Mouse (Mus musculus) embryonic facial prominence, embryonic 14.5 days (tissue): ENCODE measurements around the gene Tnfrsf26. TPM values are rescaled to one million over a fixed set of nuclear protein-coding genes. Genes with fewer than 3 reads are reported as not detected.

Experiments
- ATAC-seq: fragments of 200-750 bp; cut with Nextera tagmentation; 2 replicates; pipeline ENCODE4 v1.8.0; 2017; ENCODE audit warnings: low read depth, moderate number of reproducible peaks, moderate TSS enrichment
- DNase-seq: peaks from one replicate; pipeline ENCODE4 v3.0.0-alpha.2; 2015; ENCODE audit warnings: low spot score
- H3K27ac ChIP-seq: fragments of 300-500 bp; sonication (generic); replicated peaks from 2 replicates; pipeline ENCODE4 v1.5.1; 2014; ENCODE audit warnings: low read depth, mild to moderate bottlenecking, low read length, moderate library complexity
- H3K27me3 ChIP-seq: fragments of 300-500 bp; sonication (generic); replicated peaks from 2 replicates; pipeline ENCODE4 v1.6.1; 2014; ENCODE audit warnings: low read length; ENCODE audit not compliant: control insufficient read depth, insufficient read depth
- H3K36me3 ChIP-seq: fragments of 300-500 bp; sonication (generic); 2 replicates; pipeline ENCODE4 v1.6.1; 2014; ENCODE audit warnings: low read length, mixed read lengths; ENCODE audit not compliant: control insufficient read depth, insufficient read depth
- H3K4me1 ChIP-seq: fragments of 300-500 bp; sonication (generic); 2 replicates; pipeline ENCODE4 v1.6.1; 2014; ENCODE audit warnings: antibody characterized with exemption, low read length; ENCODE audit not compliant: control insufficient read depth, insufficient read depth
- H3K4me2 ChIP-seq: fragments of 300-500 bp; sonication (generic); 2 replicates; pipeline ENCODE4 v1.6.1; 2014; ENCODE audit warnings: low read depth, mild to moderate bottlenecking, low read length, moderate library complexity, mixed read lengths
- H3K4me3 ChIP-seq: fragments of 300-500 bp; sonication (generic); 2 replicates; pipeline ENCODE4 v1.5.1; 2014; ENCODE audit warnings: low read depth, mild to moderate bottlenecking, low read length
- H3K9ac ChIP-seq: fragments of 300-500 bp; sonication (generic); 2 replicates; pipeline ENCODE4 v1.6.1; 2014; ENCODE audit warnings: low read depth, mild to moderate bottlenecking, low read length, moderate library complexity, mixed read lengths
- H3K9me3 ChIP-seq: fragments of 300-500 bp; sonication (generic); 2 replicates; pipeline ENCODE4 v1.6.1; 2016; ENCODE audit warnings: low read length; ENCODE audit not compliant: control insufficient read depth
- WGBS: fragments of 180-500 bp; shearing (Covaris S2); extraction: QIAGEN DNeasy Blood & Tissue Kit; methylation state at CpG from one replicate; pipeline ENCODE4 v1.1.7; 2014; 5-methylcytosine and 5-hydroxymethylcytosine counted together
- microRNA-seq: library from miRNA; unstranded; fragments of <30 nt; microRNA quantifications from one replicate; pipeline ENCODE4, GENCODE M21; 2016; ENCODE audit warnings: borderline number of aligned reads
- polyA plus RNA-seq: library from polyadenylated mRNA; unstranded; fragments of >200 nt; fragmentation: Nextera tagmentation; extraction: Ambion mirVana; gene quantifications from 2 replicates; pipeline ENCODE4 v1.2.1, GENCODE M21; 2014

Tnfrsf26 gene
- polyA plus RNA-seq, 1 experiment from 2014 or later: 0.53 TPM

DNA sequence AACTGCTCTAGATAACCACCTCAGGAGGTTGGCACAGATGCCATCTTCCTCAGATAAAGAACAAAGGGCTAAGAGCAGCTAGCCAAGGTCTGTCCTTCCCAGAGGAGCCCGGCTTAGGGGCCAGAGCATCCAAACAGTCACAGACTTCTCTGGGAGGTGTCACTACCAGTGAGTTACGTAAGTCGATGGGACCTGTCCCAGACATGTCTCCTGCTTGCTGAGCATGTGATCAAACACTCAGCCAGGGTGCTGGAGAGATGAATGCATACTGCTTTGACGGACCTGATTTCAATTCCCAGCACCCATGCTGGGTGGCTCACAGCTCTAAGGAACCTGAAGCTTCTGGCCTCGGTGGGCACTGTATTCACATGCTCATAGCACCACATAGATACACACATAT is 40.9 kb downstream of the Tnfrsf26 start:
- Histone ChIP-seq H3K27ac (no peak overlapping the region), H3K36me3 (peaks cover 74% of the 10 kb centered on the region), H3K27me3 (no peaks in the 10 kb centered on the region), H3K9ac (no peak overlapping the region), H3K4me2 (no peak overlapping the region), H3K4me1 (no peaks in the 10 kb centered on the region), H3K4me3 (no peak overlapping the region), H3K9me3 (no peaks in the 10 kb centered on the region)
- 82% methylated on average over 5 of the region's 5 CpGs for WGBS
- no peak for DNase-seq
- ATAC-seq: no peak

DNA sequence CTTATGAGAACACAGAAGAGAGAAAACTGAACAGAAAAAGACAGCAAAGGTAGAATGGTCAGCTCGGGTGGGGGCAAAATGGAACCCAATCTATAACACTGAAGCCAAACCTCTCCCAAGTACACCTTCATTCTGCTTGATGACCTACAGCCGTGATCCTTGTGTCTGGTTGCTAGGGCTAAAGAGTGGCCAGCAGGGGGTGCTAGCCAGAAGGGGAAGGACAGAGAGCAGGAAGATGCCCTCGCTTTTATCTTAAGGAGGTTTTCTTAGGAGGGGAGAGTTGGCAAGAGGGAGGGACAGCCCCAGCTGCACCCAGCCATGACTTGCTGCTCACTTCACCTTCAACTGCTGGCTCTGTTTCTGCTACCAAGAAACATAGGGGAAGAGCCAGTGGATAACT is 44.6 kb downstream of the Tnfrsf26 start:
- WGBS: 26% methylated on average over 3 of the region's 3 CpGs
- no peaks in the 10 kb centered on the region for H3K4me1 ChIP-seq
- no peak overlapping the region for H3K9ac ChIP-seq
- no peaks in the 10 kb centered on the region for H3K9me3 ChIP-seq
- H3K4me2 ChIP-seq: no peak overlapping the region
- H3K27ac ChIP-seq: no peak overlapping the region
- H3K4me3 ChIP-seq: no peak overlapping the region
- ATAC-seq (no peak), DNase-seq (peak; percentile 37)
- peaks cover 83% of the 10 kb centered on the region for H3K36me3 ChIP-seq
- no peaks in the 10 kb centered on the region for H3K27me3 ChIP-seq

DNA sequence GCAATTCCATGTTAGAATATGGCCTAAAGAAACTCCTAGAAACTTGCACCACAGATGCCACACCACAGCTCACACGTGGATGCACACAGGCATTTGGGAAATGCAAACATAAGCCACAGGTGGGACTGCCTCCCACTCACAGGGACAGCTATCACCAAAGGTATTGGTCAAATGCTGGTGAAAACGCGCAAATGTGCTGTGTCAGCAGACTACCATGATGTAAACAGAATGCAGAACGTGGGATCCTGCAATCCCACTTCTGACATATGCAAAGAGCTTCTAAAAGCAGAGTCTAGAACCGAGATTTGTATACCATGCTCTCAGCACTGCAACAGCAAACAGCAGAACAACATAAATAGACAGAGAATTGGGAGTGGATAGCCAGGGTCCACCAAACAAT is 45.5 kb downstream of the Tnfrsf26 start:
- ATAC-seq: no peak
- Histone ChIP-seq H3K27ac (no peak overlapping the region), H3K36me3 (peaks cover 84% of the 10 kb centered on the region), H3K9me3 (no peaks in the 10 kb centered on the region), H3K27me3 (no peaks in the 10 kb centered on the region), H3K4me3 (no peak overlapping the region), H3K9ac (no peak overlapping the region), H3K4me2 (no peak overlapping the region), H3K4me1 (no peaks in the 10 kb centered on the region)
- no peak for DNase-seq
- WGBS: 92% methylated on average over 5 of the region's 5 CpGs

DNA sequence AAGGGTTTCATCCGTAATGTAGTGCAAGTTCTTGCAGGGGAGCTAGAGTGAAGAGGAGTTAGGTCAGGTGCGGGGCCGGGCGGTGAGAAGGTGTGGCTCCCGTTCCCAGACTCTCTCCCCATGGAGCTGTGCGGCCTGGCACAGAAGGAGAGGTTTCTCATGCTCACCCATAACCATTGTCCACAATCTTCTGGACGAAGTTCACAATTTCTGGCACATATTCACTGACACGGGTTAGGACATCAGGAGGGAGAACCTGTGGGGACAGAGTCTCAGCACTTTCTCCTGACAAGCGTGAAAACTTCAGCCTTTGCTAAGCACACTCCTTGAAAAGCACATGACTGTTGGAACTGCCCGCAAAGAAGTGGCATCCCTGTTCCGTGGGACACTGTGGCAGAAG is 52.8 kb downstream of the Tnfrsf26 start:
- H3K4me2 ChIP-seq: no peak overlapping the region
- DNase-seq (no peak), ATAC-seq (no peak)
- no peaks in the 10 kb centered on the region for H3K27me3 ChIP-seq
- H3K9ac ChIP-seq: no peak overlapping the region
- WGBS: 90% methylated on average over 11 of the region's 11 CpGs
- no peak overlapping the region for H3K4me3 ChIP-seq
- H3K9me3 ChIP-seq: no peaks in the 10 kb centered on the region
- no peak overlapping the region for H3K27ac ChIP-seq
- peaks cover 92% of the 10 kb centered on the region for H3K36me3 ChIP-seq
- no peaks in the 10 kb centered on the region for H3K4me1 ChIP-seq

DNA sequence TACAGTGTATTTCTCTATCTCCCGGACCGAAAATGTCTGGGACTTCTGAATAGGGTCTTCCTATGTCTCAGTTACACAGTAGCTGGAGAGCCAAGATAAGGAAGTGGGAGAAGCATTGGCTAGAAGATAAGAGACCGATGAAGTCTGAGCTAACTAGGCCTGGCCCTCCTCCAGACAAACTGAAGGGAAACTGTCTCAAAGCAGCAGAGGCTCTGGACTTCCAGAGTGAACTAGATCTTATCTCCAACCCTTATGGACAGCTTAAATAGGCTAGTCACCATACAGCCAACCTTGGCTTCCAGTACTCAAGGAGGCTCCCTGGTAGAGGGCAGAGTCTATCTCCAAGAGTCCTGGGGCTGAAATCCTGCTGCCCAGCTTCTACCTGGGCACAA is 62.9 kb downstream of the Tnfrsf26 start:
- DNase-seq: no peak
- 91% methylated on average over 3 of the region's 3 CpGs for WGBS
- H3K27ac ChIP-seq: no peak overlapping the region
- ATAC-seq: no peak
- no peak overlapping the region for H3K4me3 ChIP-seq
- peaks cover 96% of the 10 kb centered on the region for H3K36me3 ChIP-seq
- no peaks in the 10 kb centered on the region for H3K4me1 ChIP-seq
- H3K27me3 ChIP-seq: no peaks in the 10 kb centered on the region
- H3K9ac ChIP-seq: no peak overlapping the region
- H3K4me2 ChIP-seq: no peak overlapping the region
- H3K9me3 ChIP-seq: no peaks in the 10 kb centered on the region

DNA sequence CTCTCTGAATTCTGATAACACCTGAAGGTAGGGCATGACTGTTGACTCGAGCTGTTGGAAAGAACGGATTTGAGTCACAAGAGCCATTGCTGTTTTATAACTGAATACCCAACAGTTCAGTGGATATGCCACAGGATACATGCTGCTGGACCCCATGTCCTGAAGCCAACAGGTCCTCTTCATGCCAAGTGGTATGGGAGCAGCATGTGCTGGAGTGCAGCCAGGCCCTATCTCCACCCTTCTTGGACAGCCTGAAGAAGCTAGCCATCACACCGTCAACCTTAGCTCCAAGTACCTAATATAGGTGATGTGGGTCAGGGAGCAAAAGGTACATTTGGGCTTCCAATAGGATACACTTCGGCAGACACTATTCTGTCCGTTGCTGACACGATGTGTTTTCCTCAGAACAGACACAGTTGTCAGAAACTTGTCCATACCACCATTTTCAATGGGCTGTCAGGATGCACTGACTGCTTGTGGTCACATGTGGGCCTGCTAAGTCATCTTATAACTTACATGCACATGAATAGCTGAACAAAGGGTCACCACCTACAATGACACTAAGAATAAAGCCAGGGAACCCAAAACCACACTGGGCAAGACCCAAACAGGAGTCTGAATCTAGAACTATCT is 63.4 kb downstream of the Tnfrsf26 start:
- WGBS: 92% methylated on average over 6 of the region's 6 CpGs
- DNase-seq (no peak), ATAC-seq (no peak)

DNA sequence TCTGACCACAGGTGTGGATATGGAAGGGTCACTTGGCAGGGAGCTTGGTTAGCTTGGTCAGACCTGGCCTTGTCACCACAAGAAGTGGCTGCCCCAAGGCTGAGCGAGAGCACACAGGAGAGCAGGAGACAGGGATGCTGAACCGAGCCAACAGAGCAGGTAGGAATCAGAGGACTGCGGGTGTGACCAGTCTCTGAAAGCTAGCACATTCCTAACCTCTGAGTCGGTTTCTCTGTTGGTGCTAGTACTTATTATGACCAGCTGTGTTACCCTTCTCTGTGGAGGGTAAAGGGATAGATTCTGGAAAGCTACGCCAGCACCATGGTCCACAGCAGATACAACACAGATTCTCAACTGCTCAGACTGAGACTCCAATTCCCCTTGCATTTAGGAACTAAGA is 64.7 kb downstream of the Tnfrsf26 start:
- no peak overlapping the region for H3K4me2 ChIP-seq
- H3K9ac ChIP-seq: no peak overlapping the region
- H3K27ac ChIP-seq: no peak overlapping the region
- no peak for ATAC-seq
- peaks cover 95% of the 10 kb centered on the region for H3K36me3 ChIP-seq
- 88% methylated on average over 5 of the region's 5 CpGs for WGBS
- no peaks in the 10 kb centered on the region for H3K4me1 ChIP-seq
- DNase-seq: no peak
- H3K4me3 ChIP-seq: no peak overlapping the region
- H3K9me3 ChIP-seq: no peaks in the 10 kb centered on the region
- H3K27me3 ChIP-seq: no peaks in the 10 kb centered on the region

More for the DNA sequence above, 63.4 kb downstream of the Tnfrsf26 start:
- Histone ChIP-seq H3K27ac (no peak overlapping the region), H3K9me3 (no peaks in the 10 kb centered on the region), H3K36me3 (peaks cover 95% of the 10 kb centered on the region), H3K27me3 (no peaks in the 10 kb centered on the region), H3K4me1 (no peaks in the 10 kb centered on the region), H3K9ac (no peak overlapping the region), H3K4me2 (no peak overlapping the region), H3K4me3 (no peak overlapping the region)

Small RNA genes within 50 kb of the gene (microRNA-seq; reads per million reads assigned to microRNA genes)
- not detected for gene Mir7064

Other genes starting within 250 kb of the Tnfrsf26 start
- 2,410 and 2,543 TPM in 2 replicates for gene Cdkn1c, start 167.7 kb downstream of the Tnfrsf26 start, polyA plus RNA-seq
- 2.5 and 2.8 TPM in 2 replicates for gene Slc22a18, start 155.0 kb downstream of the Tnfrsf26 start, polyA plus RNA-seq
- gene Phlda2, start 125.6 kb downstream of the Tnfrsf26 start, polyA plus RNA-seq: 6.3 and 8.0 TPM in 2 replicates
- gene Nap1l4, start 79.6 kb downstream of the Tnfrsf26 start, polyA plus RNA-seq: 107 and 113 TPM in 2 replicates
- gene Cars, start 28.6 kb downstream of the Tnfrsf26 start, polyA plus RNA-seq: 49.2 and 52.2 TPM in 2 replicates
- 9.1 and 11.0 TPM in 2 replicates for gene Tnfrsf22, start 20.9 kb upstream of the Tnfrsf26 start, polyA plus RNA-seq
- gene Tnfrsf23, start 57.1 kb upstream of the Tnfrsf26 start, polyA plus RNA-seq: 5.3 and 7.0 TPM in 2 replicates
- 47.5 and 47.7 TPM in 2 replicates for gene Osbpl5, start 128.3 kb upstream of the Tnfrsf26 start, polyA plus RNA-seq
- gene Mrgprg, start 138.3 kb upstream of the Tnfrsf26 start, polyA plus RNA-seq: not detected in 2 replicates
- gene Mrgpre, start 155.8 kb upstream of the Tnfrsf26 start, polyA plus RNA-seq: 2.1 and 2.4 TPM in 2 replicates
- 4.6 and 6.8 TPM in 2 replicates for gene Nadsyn1, start 194.1 kb upstream of the Tnfrsf26 start, polyA plus RNA-seq
- 43.5 and 45.1 TPM in 2 replicates for gene Dhcr7, start 194.4 kb upstream of the Tnfrsf26 start, polyA plus RNA-seq
- not detected in 2 replicates for gene Gm498, start 238.1 kb upstream of the Tnfrsf26 start, polyA plus RNA-seq